Comparison of ENCODE assay signal across 15 mouse cellular contexts in genomic region chr17:49225255-49226015, GRCm38 (mm10).
DNase-seq lines count a peak whose midpoint lies in the region; ATAC-seq lines count a peak whose summit lies in the region.
"Had no signal": no experiment of that assay in that cellular context is flagged by ENCODE, and none has a peak within 500 bp of the region (broad histone marks: within the 10 kb centered on the region; RNA-seq: fewer than 3 reads in every experiment).

No protein-coding gene starts in this region.

- no peaks in the 10 kb centered on the region for H3K9me3 ChIP-seq in heart, embryonic 13.5 days
- H3K9me3 ChIP-seq: embryonic facial prominence, embryonic 13.5 days; midbrain, embryonic 12.5 days had no signal

- no peak; the same call in 1 of the 2 replicates for ATAC-seq in heart, embryonic 13.5 days (ENCODE audit: extremely low read depth, insufficient number of reproducible peaks, low FRiP score, low TSS enrichment)
- no peak for ATAC-seq in erythroid progenitor cell, adult 5-6 weeks (replicated peaks; ENCODE audit: low FRiP score, poor library complexity, severe bottlenecking)
- ATAC-seq: hindbrain, postnatal 0 days had no signal

- intact Hi-C loops in heart, postnatal 14 days (cut with DNase I): no loop called here

- H3K36me3 ChIP-seq in heart, embryonic 13.5 days: no peaks in the 10 kb centered on the region
- H3K36me3 ChIP-seq: embryonic facial prominence, embryonic 13.5 days; midbrain, embryonic 12.5 days had no signal

- no peak for DNase-seq in heart, postnatal 14 days
- DNase-seq in layer of hippocampus, adult 9-11 months: peak; percentile 27
- no peak for DNase-seq in layer of hippocampus, postnatal 10 days (ENCODE audit: low spot score in 2 of 2)
- DNase-seq in brain, adult 2 months (ENCODE audit: low read depth, low spot score): peak; percentile 69
- DNase-seq in lung, postnatal 36 days: peak; percentile 35
- no peak for DNase-seq in cerebellum, adult 8-10 months
- DNase-seq: adrenal gland, postnatal 25 days; cerebellum, postnatal 36 days; gastrocnemius, postnatal 36 days; thymus, postnatal 4 days had no signal

- H3K4me3 ChIP-seq in heart, embryonic 13.5 days: no peak overlapping the region
- H3K4me3 ChIP-seq: embryonic facial prominence, embryonic 13.5 days; midbrain, embryonic 12.5 days had no signal

- peaks cover 9% of the 10 kb centered on the region for H3K27me3 ChIP-seq in heart, embryonic 13.5 days (replicated peaks)
- H3K27me3 ChIP-seq: embryonic facial prominence, embryonic 13.5 days; midbrain, embryonic 12.5 days had no signal

- H3K27ac ChIP-seq in heart, embryonic 13.5 days (replicated peaks): peak overlapping the region; percentile 81
- H3K27ac ChIP-seq: embryonic facial prominence, embryonic 13.5 days; hindbrain, postnatal 0 days; midbrain, embryonic 12.5 days had no signal

- 48% methylated on average over 9 of the region's 9 CpGs for WGBS in heart, embryonic 13.5 days

- H3K4me1 ChIP-seq in heart, embryonic 13.5 days: peaks cover 40% of the 10 kb centered on the region
- H3K4me1 ChIP-seq: embryonic facial prominence, embryonic 13.5 days; midbrain, embryonic 12.5 days had no signal

- H3K4me2 ChIP-seq in heart, embryonic 13.5 days: peak overlapping the region; percentile 25
- H3K4me2 ChIP-seq: embryonic facial prominence, embryonic 13.5 days; midbrain, embryonic 12.5 days had no signal

- H3K9ac ChIP-seq in heart, embryonic 13.5 days: no peak overlapping the region
- H3K9ac ChIP-seq: embryonic facial prominence, embryonic 13.5 days; midbrain, embryonic 12.5 days had no signal

Comparison
In these comparisons a context has a peak if more than half of its experiments do, and no peak if none do; other contexts are left out.
1. DNase-seq: peak in layer of hippocampus, adult 9-11 months (single experiment), brain, adult 2 months (single experiment) and lung, postnatal 36 days (single experiment); none in heart, postnatal 14 days (0 of 2), layer of hippocampus, postnatal 10 days (0 of 2) and cerebellum, adult 8-10 months (single experiment).